Mouse (Mus musculus) adipose tissue, adult 10 weeks (tissue): Measurements from ENCODE around the gene Olfr204. TPM values are rescaled to one million over a fixed set of nuclear protein-coding genes. Genes with fewer than 3 reads are reported as not detected.

Source experiments
- polyA plus RNA-seq: library from polyadenylated mRNA; stranded (reverse); fragments of 350-450 nt; fragmentation: Illumina TruSeq; extraction: RNeasy Lipid Tissue Mini Kit (QIAGEN cat#74804); gene quantifications from one replicate; pipeline ENCODE4 v1.2.3, GENCODE M21; 2014; ENCODE audit warnings: low read depth, low replicate concordance

The Olfr204 gene
- not detected for polyA plus RNA-seq

GRCm38 (mm10) chr16:59318148-59318547 is at the start of gene Olfr204:
Gene Olfr204 (minus strand): TSS chr16:59318248.

GRCm38 (mm10) chr16:59363893-59364292 is 45.8 kb upstream of the Olfr204 start, which contains the start of gene Olfr209:
Gene Olfr209 (minus strand): TSS chr16:59363993.

GRCm38 (mm10) chr16:59349146-59349545 is 31.1 kb upstream of the Olfr204 start, which contains the start of gene Olfr206:
Gene Olfr206 (minus strand): TSS chr16:59349246.

GRCm38 (mm10) chr16:59331038-59331437 is 13.0 kb upstream of the Olfr204 start, which contains the start of gene Olfr205:
Gene Olfr205 (minus strand): TSS chr16:59331138.

GRCm38 (mm10) chr16:59298581-59298980 is 19.5 kb downstream of the Olfr204 start, which contains the start of gene Olfr203:
Gene Olfr203 (plus strand): TSS chr16:59298881.

GRCm38 (mm10) chr16:59286693-59287092 is 31.4 kb downstream of the Olfr204 start, which contains the start of gene Olfr202:
Gene Olfr202 (minus strand): TSS chr16:59286793.

GRCm38 (mm10) chr16:59272532-59272931 is 45.5 kb downstream of the Olfr204 start, which contains the start of gene Olfr201:
Gene Olfr201 (minus strand): TSS chr16:59272632.

Other genes starting within 250 kb of the Olfr204 start
- gene Olfr190, start 240.2 kb downstream of the Olfr204 start, polyA plus RNA-seq: not detected
- gene Olfr191, start 228.4 kb downstream of the Olfr204 start, polyA plus RNA-seq: not detected
- not detected for gene Olfr193, start 206.4 kb downstream of the Olfr204 start, polyA plus RNA-seq
- not detected for gene Olfr194, start 197.2 kb downstream of the Olfr204 start, polyA plus RNA-seq
- gene Olfr195, start 171.2 kb downstream of the Olfr204 start, polyA plus RNA-seq: not detected
- not detected for gene Olfr196, start 147.8 kb downstream of the Olfr204 start, polyA plus RNA-seq
- gene Olfr198, start 114.7 kb downstream of the Olfr204 start, polyA plus RNA-seq: not detected
- not detected for gene Olfr199, start 98.5 kb downstream of the Olfr204 start, polyA plus RNA-seq
- not detected for gene Olfr201, start 45.6 kb downstream of the Olfr204 start, polyA plus RNA-seq
- gene Olfr202, start 31.5 kb downstream of the Olfr204 start, polyA plus RNA-seq: not detected
- gene Olfr203, start 19.4 kb downstream of the Olfr204 start, polyA plus RNA-seq: not detected
- gene Olfr205, start 12.9 kb upstream of the Olfr204 start, polyA plus RNA-seq: not detected
- not detected for gene Olfr206, start 31.0 kb upstream of the Olfr204 start, polyA plus RNA-seq
- gene Olfr209, start 45.7 kb upstream of the Olfr204 start, polyA plus RNA-seq: not detected
- not detected for gene Gabrr3, start 89.1 kb upstream of the Olfr204 start, polyA plus RNA-seq
- gene Riox2, start 153.5 kb upstream of the Olfr204 start, polyA plus RNA-seq: 16.7 TPM